Mouse (Mus musculus): ENCODE measurements around the gene Pnlip.

The Pnlip gene

GRCm38 (mm10) chr19:58652198-58652597 lies at the start of gene Pnlip:
Gene Pnlip, plus strand, starts transcription at chr19:58652498.
- DNase-seq (ENCODE audit: low spot score) = no peak

DNA sequence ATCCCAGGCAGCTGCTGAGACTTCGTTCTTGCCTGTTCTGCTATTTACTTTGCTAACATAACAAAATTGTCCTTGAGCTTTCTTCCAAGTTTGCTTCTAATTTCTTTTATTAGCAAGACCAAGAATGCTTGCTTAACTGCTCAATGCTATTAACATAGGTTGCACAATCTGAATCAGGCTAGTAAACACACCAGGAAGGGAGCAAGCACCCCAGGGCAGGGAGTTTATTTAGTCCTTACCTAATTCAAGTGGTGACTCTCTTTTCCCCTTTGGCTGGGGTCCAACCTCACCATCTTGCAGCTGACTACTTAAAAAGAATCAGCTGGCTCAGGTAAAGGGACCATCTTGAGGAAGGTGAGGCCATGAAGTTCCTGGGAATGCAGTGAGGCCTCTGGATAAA lies 42.6 kb upstream of the Pnlip start:
- DNase-seq (ENCODE audit: low spot score) = no peak

DNA sequence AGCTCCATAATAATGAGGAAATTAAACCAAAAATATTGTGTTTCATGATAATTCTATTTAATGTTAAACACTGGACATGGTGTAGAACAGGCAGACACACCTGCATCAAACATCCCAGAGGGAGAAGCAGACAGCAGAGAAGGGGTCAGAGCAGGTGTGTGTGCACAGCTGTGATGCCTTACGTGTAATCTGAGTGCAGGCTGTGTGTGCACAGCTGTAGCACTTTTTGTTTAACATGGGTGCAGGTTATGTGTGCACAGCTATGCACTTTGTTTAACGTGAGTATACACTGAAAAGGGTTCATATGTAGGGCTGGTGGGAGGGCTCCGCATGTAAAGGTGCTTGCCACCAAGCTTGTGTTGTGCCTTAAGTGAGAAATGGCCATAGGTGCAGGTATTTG lies 39.6 kb upstream of the Pnlip start:
- no peak for DNase-seq (ENCODE audit: low spot score)

DNA sequence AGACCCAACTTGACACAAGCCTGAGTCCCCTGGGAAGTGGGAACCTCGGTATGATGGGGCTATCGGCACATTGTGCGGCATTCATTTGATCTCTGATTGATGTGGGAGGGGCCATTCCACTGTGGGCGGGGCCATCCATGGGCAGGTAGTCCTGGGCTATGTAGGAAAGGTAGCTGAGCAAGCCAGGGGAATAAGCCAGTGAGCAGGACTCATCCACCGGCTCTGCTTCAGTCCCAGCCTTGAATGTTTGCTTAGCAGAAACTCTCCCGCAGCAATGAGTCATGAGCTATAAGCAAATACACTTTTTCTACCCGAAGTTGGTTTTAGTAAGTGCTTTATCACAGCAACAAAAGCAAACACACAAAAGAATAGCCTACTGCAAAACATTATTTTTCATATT lies 35.7 kb upstream of the Pnlip start:
- DNase-seq (ENCODE audit: low spot score) = no peak

- no peak for DNase-seq (ENCODE audit: low spot score)
Observed at GRCm38 (mm10) chr19:58620661-58621060, 31.6 kb upstream of the Pnlip start.

DNA sequence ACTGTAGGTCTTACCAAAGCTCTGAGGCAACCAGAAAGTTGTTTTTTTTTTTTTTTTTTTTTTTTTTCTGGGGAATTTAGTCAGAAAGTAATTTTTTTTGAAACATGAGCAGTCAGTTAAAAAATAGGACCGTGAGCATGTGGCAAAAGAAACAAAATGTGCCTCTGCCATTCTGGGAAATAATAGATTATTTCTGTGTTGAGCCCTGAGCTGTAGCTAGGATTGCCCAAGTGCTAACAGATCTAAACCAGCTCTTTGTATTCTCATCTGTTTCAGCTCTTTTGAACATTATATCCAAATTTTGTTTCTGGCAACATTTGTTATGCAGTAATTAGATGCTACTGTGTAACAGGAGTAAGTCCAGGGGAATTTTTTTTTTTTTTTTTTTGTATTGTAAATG lies 30.7 kb upstream of the Pnlip start:
- no peak for DNase-seq (ENCODE audit: low spot score)

- no peak for DNase-seq (ENCODE audit: low spot score)
Observed at GRCm38 (mm10) chr19:58624799-58625198, 27.5 kb upstream of the Pnlip start.

DNA sequence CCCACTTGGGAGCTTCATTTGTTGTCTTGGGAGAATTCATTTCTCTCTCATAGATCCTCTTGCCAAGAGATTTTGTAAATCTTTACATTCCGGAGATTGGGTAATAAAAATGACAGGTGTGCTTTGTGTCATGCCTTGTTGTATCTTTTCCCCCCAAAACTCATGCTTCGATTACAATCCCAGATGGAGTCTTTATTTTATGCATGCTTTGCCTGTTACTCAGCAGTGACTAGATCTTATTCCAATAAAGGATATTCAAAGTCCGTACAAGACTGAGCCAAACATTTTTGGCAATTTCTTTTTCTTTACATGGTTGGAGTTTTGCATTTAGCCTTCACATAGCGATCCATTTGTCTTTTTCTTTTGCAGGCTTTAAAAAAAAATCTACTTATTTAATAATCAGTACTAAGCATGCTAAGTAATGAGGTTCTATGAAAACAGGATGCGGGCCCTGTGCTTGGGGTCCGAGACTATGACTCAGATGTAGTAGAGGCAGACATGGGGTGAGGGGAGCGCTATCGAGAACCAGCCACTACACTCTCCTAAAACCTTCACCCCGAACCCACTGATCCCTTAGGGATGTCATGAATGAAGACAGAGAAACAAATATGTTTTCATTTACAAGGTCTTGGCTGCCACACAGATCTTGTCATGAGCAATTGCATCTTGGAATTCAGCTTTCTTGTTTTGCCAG lies 26.9 kb upstream of the Pnlip start:
- DNase-seq (ENCODE audit: low spot score) = no peak

GRCm38 (mm10) chr19:58627406-58628337 lies 24.6 kb upstream of the Pnlip start:
- DNase-seq (ENCODE audit: low spot score) = no peak

- no peak for DNase-seq (ENCODE audit: low spot score)
Observed at GRCm38 (mm10) chr19:58629351-58629773, 22.9 kb upstream of the Pnlip start.

DNA sequence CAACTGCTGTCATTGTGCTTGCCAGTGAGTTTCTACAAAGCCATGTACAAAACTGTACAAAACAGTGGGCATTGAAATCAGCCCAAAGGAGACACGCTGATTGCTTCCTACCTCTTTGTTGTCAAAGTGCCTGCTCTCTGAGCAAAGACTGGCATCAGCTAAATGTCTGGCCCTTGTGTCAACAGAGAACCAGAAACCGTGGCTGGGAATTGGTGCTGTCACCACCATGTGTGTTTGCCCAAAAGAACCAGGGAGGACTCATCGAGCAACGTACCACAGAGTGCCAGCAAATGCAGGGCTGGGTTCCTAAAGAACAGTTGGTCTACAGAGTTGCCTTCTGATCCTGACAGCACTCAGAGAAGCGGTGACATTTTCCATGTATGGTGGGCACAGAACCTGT lies 2.3 kb upstream of the Pnlip start:
- DNase-seq (ENCODE audit: low spot score) = no peak

GRCm38 (mm10) chr19:58662098-58662497 lies 9.8 kb downstream of the Pnlip start:
- DNase-seq (ENCODE audit: low spot score) = no peak

DNA sequence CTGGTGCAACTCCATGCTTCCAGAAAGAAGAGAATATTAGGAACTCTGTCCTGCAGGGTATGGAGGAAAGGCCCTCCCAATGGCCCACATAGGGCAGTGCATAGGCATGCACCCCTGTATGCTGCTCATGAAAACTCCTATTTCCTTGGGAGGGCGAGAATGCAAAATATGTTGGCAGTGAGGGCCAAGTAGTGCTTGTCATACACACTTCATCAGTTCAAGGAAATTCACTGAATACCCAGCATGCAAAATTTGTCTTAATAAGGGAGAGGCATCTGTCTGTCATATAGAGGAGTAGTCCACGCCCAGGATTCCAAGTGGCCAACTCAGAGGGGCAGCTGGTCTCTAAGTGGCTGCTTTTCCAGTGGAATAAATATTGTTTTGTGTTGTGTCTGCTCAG lies 11.0 kb downstream of the Pnlip start:
- DNase-seq (ENCODE audit: low spot score) = no peak

DNA sequence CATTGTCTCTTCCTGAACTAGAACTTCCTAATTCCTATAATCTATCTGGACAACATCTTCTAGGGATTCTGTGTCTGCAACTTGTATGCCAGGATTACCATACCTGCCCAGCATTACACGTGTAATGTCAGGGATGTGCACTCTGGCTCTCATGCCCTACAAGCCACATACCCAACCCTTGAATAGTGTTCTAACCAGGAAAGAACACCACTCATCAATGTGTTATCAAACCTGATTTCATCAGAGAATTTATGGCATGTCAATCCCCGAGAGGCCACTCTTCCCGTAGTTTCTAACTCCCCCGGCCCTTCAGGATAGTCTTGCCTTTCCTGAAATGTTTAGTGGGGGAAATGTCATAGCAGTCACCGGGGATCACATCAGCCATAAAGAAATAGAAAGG lies 12.6 kb downstream of the Pnlip start:
- no peak for DNase-seq (ENCODE audit: low spot score)

DNA sequence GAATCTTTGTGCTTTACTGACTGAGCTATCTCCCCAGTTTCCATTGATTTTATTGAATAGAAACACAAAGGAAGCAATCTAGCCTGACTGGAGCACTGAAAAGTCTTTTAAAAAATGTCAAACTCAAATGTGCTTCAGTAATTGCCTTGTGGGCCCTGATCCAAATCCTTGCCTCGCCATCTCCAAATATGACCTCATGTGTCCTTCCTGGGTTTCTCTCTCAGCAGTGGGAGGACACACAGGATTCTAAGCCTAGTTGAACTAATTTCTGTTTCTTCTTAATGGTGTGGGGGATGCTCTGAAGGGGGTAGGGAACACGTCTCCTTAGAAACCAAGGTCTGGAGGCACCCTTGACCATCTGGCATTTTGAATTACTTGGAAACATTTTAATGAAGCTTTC lies 22.3 kb downstream of the Pnlip start:
- no peak for DNase-seq (ENCODE audit: low spot score)

GRCm38 (mm10) chr19:58677117-58677516 lies 24.8 kb downstream of the Pnlip start:
- no peak for DNase-seq (ENCODE audit: low spot score)

GRCm38 (mm10) chr19:58688933-58689332 lies 36.6 kb downstream of the Pnlip start:
- DNase-seq (ENCODE audit: low spot score) = no peak

- DNase-seq (ENCODE audit: low spot score) = no peak
Observed at GRCm38 (mm10) chr19:58695314-58695713, 43.0 kb downstream of the Pnlip start.

- DNase-seq (ENCODE audit: low spot score) = no peak
Observed at GRCm38 (mm10) chr19:58696235-58696634, 43.9 kb downstream of the Pnlip start.

- no peak for DNase-seq (ENCODE audit: low spot score)
Observed at GRCm38 (mm10) chr19:58704556-58704955, 52.3 kb downstream of the Pnlip start.

DNA sequence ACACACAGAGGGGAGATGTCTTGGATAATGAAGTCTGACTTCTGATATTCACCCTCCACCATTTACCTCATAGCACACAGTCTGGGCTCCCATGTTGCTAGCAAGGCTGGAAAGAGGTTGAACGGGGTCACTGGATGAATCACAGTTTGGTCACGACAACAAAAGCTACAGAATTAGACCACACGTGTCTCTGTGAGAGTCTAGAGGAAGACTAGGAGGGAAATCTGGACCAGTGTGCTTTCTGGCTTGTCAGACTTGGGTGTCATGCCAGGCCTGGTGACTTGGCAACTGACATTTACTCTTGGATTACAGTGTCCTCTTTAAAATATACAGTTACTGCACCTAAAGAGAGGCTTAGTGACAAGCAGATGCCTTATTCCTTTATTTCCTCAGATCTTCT lies 56.3 kb downstream of the Pnlip start:
- DNase-seq (ENCODE audit: low spot score) = no peak

GRCm38 (mm10) chr19:58717925-58718324 lies 65.6 kb downstream of the Pnlip start:
- DNase-seq (ENCODE audit: low spot score) = no peak

GRCm38 (mm10) chr19:58720439-58720838 lies 68.1 kb downstream of the Pnlip start:
- no peak for DNase-seq (ENCODE audit: low spot score)

All from urinary bladder, postnatal 25 days (tissue).